Mouse (Mus musculus): ENCODE measurements around the gene Mylip. TPM values are rescaled to one million over a fixed set of nuclear protein-coding genes. Genes with fewer than 3 reads are reported as not detected.

Mylip gene
- polyA plus RNA-seq, 1 experiment from 2014 or later: 7.0 TPM

DNA sequence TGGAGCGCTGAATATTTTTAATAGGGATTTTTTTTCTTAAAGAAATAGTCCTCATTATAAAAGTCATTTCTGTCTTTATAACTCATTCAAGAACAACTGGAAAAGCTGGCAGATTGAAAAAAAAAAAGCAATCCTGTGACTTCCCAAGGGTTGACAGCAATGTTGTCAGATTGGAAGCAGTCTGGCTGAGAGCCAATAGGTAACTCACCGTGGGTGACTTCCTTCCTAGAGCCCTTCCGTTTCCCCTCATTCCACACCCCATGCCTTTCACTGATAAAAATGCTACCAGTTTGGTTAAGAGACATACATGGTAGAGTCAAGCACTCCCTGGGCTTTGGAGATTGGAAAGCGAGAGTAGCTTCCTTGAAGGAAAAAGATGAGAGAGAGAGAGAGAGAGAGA lies 21.4 kb downstream of the Mylip start:
- H3K27ac ChIP-seq: no peak overlapping the region
- H3K4me2 ChIP-seq: no peak overlapping the region
- H3K36me3 ChIP-seq: peaks cover 75% of the 10 kb centered on the region
- H3K4me1 ChIP-seq: peaks cover 21% of the 10 kb centered on the region
- H3K9ac ChIP-seq: no peak overlapping the region
- H3K27me3 ChIP-seq (replicated peaks): peaks cover 26% of the 10 kb centered on the region
- no peaks in the 10 kb centered on the region for H3K9me3 ChIP-seq (replicated peaks)
- ATAC-seq: no peak
- 54% methylated on average over 4 of the region's 4 CpGs for WGBS (ENCODE audit: insufficient replicate concordance)
- H3K4me3 ChIP-seq: no peak overlapping the region

GRCm38 (mm10) chr13:45413066-45413465 lies 23.5 kb downstream of the Mylip start:
- no peak overlapping the region for H3K4me3 ChIP-seq
- no peaks in the 10 kb centered on the region for H3K9me3 ChIP-seq (replicated peaks)
- no peak overlapping the region for H3K27ac ChIP-seq
- H3K9ac ChIP-seq: no peak overlapping the region
- peaks cover 46% of the 10 kb centered on the region for H3K27me3 ChIP-seq (replicated peaks)
- WGBS (ENCODE audit: insufficient replicate concordance): 87% methylated on average over 1 of the region's 1 CpGs
- peaks cover 3% of the 10 kb centered on the region; the same call in 1 of the 2 replicates for H3K4me1 ChIP-seq
- H3K4me2 ChIP-seq: no peak overlapping the region
- ATAC-seq: no peak
- peaks cover 53% of the 10 kb centered on the region for H3K36me3 ChIP-seq

DNA sequence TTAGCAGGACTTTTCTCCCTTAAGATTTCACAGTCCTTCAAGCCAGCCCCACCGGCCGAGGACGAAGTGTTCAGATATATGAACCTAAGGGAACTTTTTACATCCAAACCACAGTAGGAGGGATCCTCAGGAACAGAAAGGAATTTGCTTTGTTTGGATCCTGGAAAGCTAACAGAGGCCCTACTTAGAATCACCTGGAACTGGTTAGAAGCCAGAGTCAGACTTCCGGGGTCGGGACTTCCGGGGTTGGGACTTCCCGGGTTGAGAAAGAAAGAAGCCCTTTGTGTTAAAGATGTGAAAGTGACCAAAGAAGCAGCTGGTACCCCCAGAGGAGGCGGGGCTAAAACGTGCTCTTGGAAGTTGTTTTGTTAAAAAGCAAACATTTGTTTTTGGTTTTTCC lies 24.5 kb downstream of the Mylip start:
- Histone ChIP-seq H3K27ac (no peak overlapping the region), H3K9ac (no peak overlapping the region), H3K4me1 (peaks cover 3% of the 10 kb centered on the region; the same call in 1 of the 2 replicates), H3K9me3 (replicated peaks) (no peaks in the 10 kb centered on the region), H3K4me3 (no peak overlapping the region), H3K36me3 (peaks cover 44% of the 10 kb centered on the region), H3K27me3 (replicated peaks) (peaks cover 52% of the 10 kb centered on the region), H3K4me2 (no peak overlapping the region)
- 61% methylated on average over 9 of the region's 9 CpGs for WGBS (ENCODE audit: insufficient replicate concordance)
- no peak for ATAC-seq

GRCm38 (mm10) chr13:45416621-45417057 lies 27.1 kb downstream of the Mylip start:
- no peaks in the 10 kb centered on the region for H3K9me3 ChIP-seq (replicated peaks)
- H3K4me2 ChIP-seq: no peak overlapping the region
- WGBS (ENCODE audit: insufficient replicate concordance): 49% methylated on average over 14 of the region's 14 CpGs
- no peak for ATAC-seq
- H3K36me3 ChIP-seq: peaks cover 18% of the 10 kb centered on the region
- no peak overlapping the region for H3K9ac ChIP-seq
- peaks cover 58% of the 10 kb centered on the region for H3K27me3 ChIP-seq (replicated peaks)
- H3K4me1 ChIP-seq: no peaks in the 10 kb centered on the region
- H3K4me3 ChIP-seq: no peak overlapping the region
- H3K27ac ChIP-seq: no peak overlapping the region

- Histone ChIP-seq H3K36me3 (no peaks in the 10 kb centered on the region), H3K4me1 (no peaks in the 10 kb centered on the region), H3K9ac (no peak overlapping the region), H3K4me2 (no peak overlapping the region), H3K9me3 (replicated peaks) (no peaks in the 10 kb centered on the region), H3K4me3 (no peak overlapping the region), H3K27ac (no peak overlapping the region), H3K27me3 (replicated peaks) (peaks cover 61% of the 10 kb centered on the region)
- 71% methylated on average over 12 of the region's 12 CpGs for WGBS (ENCODE audit: insufficient replicate concordance)
- ATAC-seq: no peak
These were observed 29.4 kb downstream of the Mylip start for GRCm38 (mm10) chr13:45418986-45419385.

DNA sequence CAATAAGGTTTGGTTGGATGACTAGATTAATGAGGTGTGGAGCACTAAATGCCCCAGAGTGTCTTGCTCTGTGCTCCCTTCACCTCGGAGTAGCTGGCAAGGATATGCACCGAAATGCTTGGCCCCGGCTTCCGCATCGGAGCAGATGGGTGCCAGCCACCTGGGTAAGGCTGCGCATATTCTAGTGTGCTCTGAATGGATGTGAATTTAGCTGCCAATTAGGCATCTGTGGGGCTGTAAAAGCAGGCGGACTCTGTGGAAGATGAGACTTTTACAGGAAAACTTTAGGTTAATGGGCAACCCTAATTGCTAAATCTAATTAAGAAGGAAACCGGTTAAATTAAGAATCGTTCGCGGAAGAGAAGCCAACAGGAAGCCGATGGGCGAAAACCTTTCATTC lies 32.7 kb downstream of the Mylip start:
- no peaks in the 10 kb centered on the region for H3K36me3 ChIP-seq
- H3K4me3 ChIP-seq: no peak overlapping the region
- no peak overlapping the region for H3K4me2 ChIP-seq
- H3K9ac ChIP-seq: no peak overlapping the region
- no peak for ATAC-seq
- H3K9me3 ChIP-seq (replicated peaks): no peaks in the 10 kb centered on the region
- 85% methylated on average over 13 of the region's 13 CpGs for WGBS (ENCODE audit: insufficient replicate concordance)
- no peaks in the 10 kb centered on the region for H3K4me1 ChIP-seq
- H3K27ac ChIP-seq: no peak overlapping the region
- H3K27me3 ChIP-seq (replicated peaks): peaks cover 41% of the 10 kb centered on the region

- no peaks in the 10 kb centered on the region for H3K9me3 ChIP-seq (replicated peaks)
- no peak overlapping the region for H3K27ac ChIP-seq
- no peak for ATAC-seq
- no peaks in the 10 kb centered on the region for H3K4me1 ChIP-seq
- 77% methylated on average over 5 of the region's 5 CpGs for WGBS (ENCODE audit: insufficient replicate concordance)
- no peak overlapping the region for H3K4me3 ChIP-seq
- H3K27me3 ChIP-seq (replicated peaks): peaks cover 37% of the 10 kb centered on the region
- H3K9ac ChIP-seq: no peak overlapping the region
- H3K4me2 ChIP-seq: no peak overlapping the region
- no peaks in the 10 kb centered on the region for H3K36me3 ChIP-seq
These were observed 33.2 kb downstream of the Mylip start for GRCm38 (mm10) chr13:45422709-45423108.

- ATAC-seq: no peak
- Histone ChIP-seq H3K27ac (no peak overlapping the region), H3K27me3 (replicated peaks) (peaks cover 30% of the 10 kb centered on the region; the same call in 1 of the 2 replicates), H3K36me3 (no peaks in the 10 kb centered on the region), H3K4me2 (no peak overlapping the region), H3K4me3 (no peak overlapping the region), H3K9ac (no peak overlapping the region), H3K9me3 (replicated peaks) (no peaks in the 10 kb centered on the region), H3K4me1 (peaks cover 6% of the 10 kb centered on the region)
- 76% methylated on average over 5 of the region's 5 CpGs for WGBS (ENCODE audit: insufficient replicate concordance)
These were observed 34.4 kb downstream of the Mylip start for GRCm38 (mm10) chr13:45423905-45424304.

- no peaks in the 10 kb centered on the region for H3K36me3 ChIP-seq
- 66% methylated on average over 11 of the region's 11 CpGs for WGBS (ENCODE audit: insufficient replicate concordance)
- H3K9ac ChIP-seq: no peak overlapping the region
- H3K9me3 ChIP-seq (replicated peaks): no peaks in the 10 kb centered on the region
- peaks cover 7% of the 10 kb centered on the region for H3K4me1 ChIP-seq
- no peak overlapping the region for H3K27ac ChIP-seq
- H3K4me2 ChIP-seq: no peak overlapping the region
- no peak overlapping the region for H3K4me3 ChIP-seq
- ATAC-seq: no peak
- H3K27me3 ChIP-seq (replicated peaks): peaks cover 18% of the 10 kb centered on the region; the same call in 1 of the 2 replicates
These were observed 39.7 kb downstream of the Mylip start for GRCm38 (mm10) chr13:45429239-45429638.

- H3K4me3 ChIP-seq: no peak overlapping the region
- ATAC-seq: no peak
- H3K27ac ChIP-seq: no peak overlapping the region
- H3K4me2 ChIP-seq: no peak overlapping the region
- no peaks in the 10 kb centered on the region for H3K36me3 ChIP-seq
- peaks cover 12% of the 10 kb centered on the region for H3K27me3 ChIP-seq (replicated peaks)
- peaks cover 7% of the 10 kb centered on the region; the same call in 1 of the 2 replicates for H3K4me1 ChIP-seq
- H3K9ac ChIP-seq: no peak overlapping the region
- 76% methylated on average over 9 of the region's 9 CpGs for WGBS (ENCODE audit: insufficient replicate concordance)
- no peaks in the 10 kb centered on the region for H3K9me3 ChIP-seq (replicated peaks)
These were observed 47.6 kb downstream of the Mylip start for GRCm38 (mm10) chr13:45437134-45437533.

- no peaks in the 10 kb centered on the region for H3K9me3 ChIP-seq (replicated peaks)
- no peak overlapping the region for H3K4me2 ChIP-seq
- H3K9ac ChIP-seq: no peak overlapping the region
- peaks cover 23% of the 10 kb centered on the region for H3K4me1 ChIP-seq
- no peak for ATAC-seq
- H3K27ac ChIP-seq: no peak overlapping the region
- H3K27me3 ChIP-seq (replicated peaks): peaks cover 15% of the 10 kb centered on the region
- no peaks in the 10 kb centered on the region for H3K36me3 ChIP-seq
- 76% methylated on average over 6 of the region's 6 CpGs for WGBS (ENCODE audit: insufficient replicate concordance)
- no peak overlapping the region for H3K4me3 ChIP-seq
These were observed 49.3 kb downstream of the Mylip start for GRCm38 (mm10) chr13:45438853-45439252.

DNA sequence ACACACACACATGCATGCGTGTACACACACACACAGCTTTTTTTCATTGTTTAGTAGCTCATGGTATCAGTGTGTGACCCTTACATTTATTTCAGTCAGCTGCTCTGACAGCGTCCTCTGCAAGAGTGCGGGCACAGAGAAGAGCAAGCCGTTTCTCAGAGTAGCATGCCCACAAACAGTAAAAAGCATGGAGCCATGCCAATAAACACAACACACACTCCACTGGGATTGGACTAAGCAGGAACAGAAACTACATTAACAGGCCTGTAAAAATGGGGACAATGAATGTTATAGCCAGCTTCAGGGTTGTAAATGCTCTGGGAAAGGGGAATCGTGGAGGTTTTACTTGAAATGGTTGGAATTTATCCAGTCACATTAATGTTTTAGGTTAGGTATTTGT lies 50.7 kb downstream of the Mylip start:
- peaks cover 26% of the 10 kb centered on the region for H3K27me3 ChIP-seq (replicated peaks)
- 81% methylated on average over 5 of the region's 5 CpGs for WGBS (ENCODE audit: insufficient replicate concordance)

GRCm38 (mm10) chr13:45442451-45442850 lies 52.9 kb downstream of the Mylip start:
- ATAC-seq: no peak

More for the DNA sequence above, 50.7 kb downstream of the Mylip start:
- H3K9ac ChIP-seq: no peak overlapping the region
- H3K27ac ChIP-seq: no peak overlapping the region
- no peak for ATAC-seq
- H3K9me3 ChIP-seq (replicated peaks): no peaks in the 10 kb centered on the region
- H3K4me3 ChIP-seq: no peak overlapping the region
- H3K4me1 ChIP-seq: peaks cover 36% of the 10 kb centered on the region
- H3K4me2 ChIP-seq: no peak overlapping the region
- no peaks in the 10 kb centered on the region for H3K36me3 ChIP-seq

More at GRCm38 (mm10) chr13:45442451-45442850, 52.9 kb downstream of the Mylip start:
- peaks cover 40% of the 10 kb centered on the region for H3K4me1 ChIP-seq
- no peak overlapping the region for H3K4me2 ChIP-seq
- H3K36me3 ChIP-seq: no peaks in the 10 kb centered on the region
- no peaks in the 10 kb centered on the region for H3K9me3 ChIP-seq (replicated peaks)
- H3K27me3 ChIP-seq (replicated peaks): peaks cover 21% of the 10 kb centered on the region; the same call in 1 of the 2 replicates
- H3K27ac ChIP-seq: no peak overlapping the region; the same call in 1 of the 2 replicates
- WGBS (ENCODE audit: insufficient replicate concordance): 9% methylated on average over 4 of the region's 4 CpGs
- no peak overlapping the region for H3K9ac ChIP-seq
- H3K4me3 ChIP-seq: no peak overlapping the region
